Mouse (Mus musculus) lung, embryonic 14.5 days (tissue): ENCODE results near the gene Narfl. TPM values are rescaled to one million over a fixed set of nuclear protein-coding genes. Genes with fewer than 3 reads are reported as not detected.

Experiments
- ATAC-seq: fragments of 200-750 bp; cut with Nextera tagmentation; 2 replicates; pipeline ENCODE4 v1.8.0; 2017; ENCODE audit warnings: mild to moderate bottlenecking, moderate TSS enrichment, moderate library complexity; ENCODE audit not compliant: insufficient read depth
- DNase-seq: peaks from one replicate; pipeline ENCODE4 v3.0.0-alpha.2; 2015
- H3K27ac ChIP-seq: fragments of 300-500 bp; sonication (generic); 2 replicates; pipeline ENCODE4 v1.5.1; 2014; ENCODE audit warnings: low read depth, mild to moderate bottlenecking, moderate library complexity
- H3K27me3 ChIP-seq: fragments of 300-500 bp; sonication (generic); 2 replicates; pipeline ENCODE4 v1.6.1; 2014; ENCODE audit warnings: low read length, control low read depth; ENCODE audit not compliant: insufficient read depth
- H3K36me3 ChIP-seq: fragments of 300-500 bp; sonication (generic); 2 replicates; pipeline ENCODE4 v1.6.1; 2014; ENCODE audit warnings: control low read depth; ENCODE audit not compliant: insufficient read depth
- H3K4me1 ChIP-seq: fragments of 300-500 bp; sonication (generic); 2 replicates; pipeline ENCODE4 v1.6.1; 2014; ENCODE audit warnings: antibody characterized with exemption, control low read depth; ENCODE audit not compliant: insufficient read depth
- H3K4me2 ChIP-seq: fragments of 300-500 bp; sonication (generic); 2 replicates; pipeline ENCODE4 v1.6.1; 2014; ENCODE audit warnings: mild to moderate bottlenecking
- H3K4me3 ChIP-seq: fragments of 300-500 bp; sonication (generic); 2 replicates; pipeline ENCODE4 v1.5.1; 2014; ENCODE audit warnings: low read depth, low read length
- H3K9ac ChIP-seq: fragments of 300-500 bp; sonication (generic); 2 replicates; pipeline ENCODE4 v1.6.1; 2014
- H3K9me3 ChIP-seq: fragments of 300-500 bp; sonication (generic); 2 replicates; pipeline ENCODE4 v1.6.1; 2016; ENCODE audit warnings: low read depth, low read length, control low read depth
- CTCF ChIP-seq: IDR thresholded peaks from 2 replicates; pipeline ENCODE4 v1.5.1; 2016; ENCODE audit warnings: antibody characterized with exemption, low read depth
- WGBS: fragments of 180-500 bp; shearing (Covaris S2); extraction: QIAGEN DNeasy Blood & Tissue Kit; methylation state at CpG from one replicate; pipeline ENCODE4 v1.1.7; 2014; 5-methylcytosine and 5-hydroxymethylcytosine counted together
- polyA plus RNA-seq: library from polyadenylated mRNA; unstranded; fragments of >200 nt; fragmentation: Nextera tagmentation; extraction: Ambion mirVana; gene quantifications from 2 replicates; pipeline ENCODE4 v1.2.1, GENCODE M21; 2014

Gene Narfl
- polyA plus RNA-seq, 1 experiment from 2014 or later: 25.6 TPM

DNA sequence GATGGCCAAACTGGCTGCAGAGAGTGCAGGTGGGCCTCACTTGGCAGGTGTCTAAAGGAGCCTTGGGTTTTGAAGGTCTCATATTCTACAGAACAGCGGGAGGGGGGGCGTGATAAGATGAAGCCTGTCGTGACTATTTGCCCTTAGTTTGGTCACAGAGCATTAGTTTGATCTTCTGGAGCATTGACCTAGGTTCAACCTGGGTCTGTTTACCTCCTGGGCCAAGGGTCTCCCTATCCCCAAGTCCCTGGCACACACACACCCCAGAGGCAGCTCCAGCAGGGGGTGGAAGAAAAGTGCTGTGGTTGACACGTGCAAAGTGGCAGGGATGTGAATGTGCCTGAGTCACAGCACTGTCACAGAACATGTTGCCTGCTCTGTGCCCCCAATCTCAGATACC, 37.3 kb downstream of the Narfl start:
- WGBS: 66% methylated on average over 4 of the region's 4 CpGs
- H3K4me3 ChIP-seq: no peak overlapping the region
- ATAC-seq (no peak), DNase-seq (no peak)
- TF ChIP-seq CTCF: no peak
- no peak overlapping the region for H3K27ac ChIP-seq
- no peaks in the 10 kb centered on the region for H3K4me1 ChIP-seq
- H3K4me2 ChIP-seq: no peak overlapping the region
- H3K9me3 ChIP-seq: no peaks in the 10 kb centered on the region
- H3K27me3 ChIP-seq: peaks cover 44% of the 10 kb centered on the region
- H3K9ac ChIP-seq: no peak overlapping the region
- no peaks in the 10 kb centered on the region for H3K36me3 ChIP-seq

DNA sequence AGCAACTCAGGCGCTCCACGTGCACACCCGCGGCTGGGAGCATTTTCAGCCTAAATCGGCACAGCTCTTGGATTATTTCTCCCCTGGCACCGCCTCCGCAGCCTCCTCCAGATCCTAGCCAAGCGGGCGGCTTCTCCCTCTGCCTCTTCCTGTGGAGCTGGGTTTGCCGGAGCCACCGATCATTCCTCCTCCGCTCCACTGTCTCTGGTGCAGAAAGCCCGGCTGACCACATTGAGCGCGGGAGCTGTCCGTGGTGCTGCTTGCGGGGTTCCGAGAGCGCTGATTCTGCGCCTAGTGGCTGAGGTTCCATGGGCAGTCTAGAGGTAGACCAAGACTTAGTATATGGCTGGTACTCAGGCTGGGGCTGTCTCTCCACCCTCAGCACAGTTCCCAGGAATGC, 39.9 kb downstream of the Narfl start:
- 2% methylated on average over 20 of the region's 20 CpGs for WGBS
- Histone ChIP-seq H3K36me3 (no peaks in the 10 kb centered on the region), H3K4me2 (no peak overlapping the region), H3K9ac (no peak overlapping the region), H3K27ac (no peak overlapping the region), H3K9me3 (no peaks in the 10 kb centered on the region), H3K4me1 (no peaks in the 10 kb centered on the region), H3K4me3 (no peak overlapping the region), H3K27me3 (peaks cover 49% of the 10 kb centered on the region)
- TF ChIP-seq CTCF: peak; percentile 78
- ATAC-seq: peak; percentile 64
- peak; percentile 96 for DNase-seq

DNA sequence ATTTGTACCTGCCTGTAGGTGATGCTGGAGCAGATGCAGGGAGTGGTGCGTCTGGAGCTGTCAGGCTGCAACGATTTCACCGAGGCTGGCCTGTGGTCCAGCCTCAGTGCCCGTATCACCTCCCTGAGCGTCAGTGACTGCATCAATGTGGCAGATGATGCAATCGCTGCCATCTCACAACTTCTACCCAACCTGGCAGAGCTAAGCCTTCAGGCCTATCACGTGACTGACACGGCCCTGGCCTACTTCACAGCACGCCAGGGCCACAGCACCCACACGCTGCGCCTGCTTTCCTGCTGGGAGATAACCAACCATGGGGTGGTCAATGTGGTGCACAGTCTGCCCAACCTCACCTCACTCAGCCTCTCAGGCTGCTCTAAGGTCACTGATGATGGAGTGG, 44.1 kb downstream of the Narfl start:
- no peaks in the 10 kb centered on the region for H3K9me3 ChIP-seq
- TF ChIP-seq CTCF: no peak
- no peak overlapping the region for H3K4me3 ChIP-seq
- no peak for DNase-seq
- 73% methylated on average over 11 of the region's 11 CpGs for WGBS
- H3K9ac ChIP-seq: no peak overlapping the region
- no peak for ATAC-seq
- no peaks in the 10 kb centered on the region for H3K36me3 ChIP-seq
- no peak overlapping the region for H3K27ac ChIP-seq
- H3K4me1 ChIP-seq: no peaks in the 10 kb centered on the region
- no peak overlapping the region for H3K4me2 ChIP-seq
- H3K27me3 ChIP-seq: peaks cover 31% of the 10 kb centered on the region

DNA sequence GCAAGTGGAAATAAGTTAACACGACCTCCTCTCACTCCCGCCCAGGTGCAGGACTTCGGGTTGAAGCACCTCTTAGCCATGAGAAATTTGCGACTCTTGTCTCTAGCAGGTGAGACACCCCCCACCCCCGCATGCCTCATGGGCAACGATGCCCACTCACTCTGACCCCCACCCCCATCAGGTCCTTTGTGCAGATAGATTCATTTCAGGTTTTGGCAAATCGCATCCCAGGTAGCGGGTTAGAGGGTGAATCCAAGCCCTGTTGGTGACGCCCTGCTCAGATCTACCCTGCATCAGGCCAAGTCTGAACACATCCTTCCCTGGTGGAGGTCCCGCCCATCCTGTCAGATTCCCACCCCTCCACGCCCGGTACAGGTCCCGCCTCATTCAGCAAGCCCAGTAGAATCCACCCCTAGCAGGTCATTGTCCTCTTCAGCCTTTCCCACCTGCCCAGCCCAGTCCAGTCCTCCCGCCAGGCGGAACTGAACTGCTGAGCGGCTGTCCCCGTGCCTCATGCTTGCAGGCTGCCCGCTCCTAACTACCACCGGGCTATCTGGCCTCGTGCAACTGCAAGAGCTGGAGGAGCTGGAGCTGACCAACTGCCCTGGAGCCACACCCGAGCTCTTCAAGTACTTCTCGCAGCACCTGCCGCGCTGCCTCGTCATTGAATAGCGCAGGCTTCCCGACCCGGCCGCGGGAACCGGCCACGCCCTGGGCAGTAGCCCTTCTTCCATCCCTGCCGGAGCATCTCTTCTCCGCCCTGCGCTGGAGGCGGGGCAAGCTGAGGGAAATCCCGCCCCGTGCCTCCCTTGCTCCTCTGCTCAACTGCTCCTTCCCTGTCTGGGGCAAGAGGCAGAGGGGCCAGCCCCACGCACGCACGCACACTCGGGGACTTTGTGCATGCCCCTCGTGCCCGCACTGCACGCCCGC, 45.5 kb downstream of the Narfl start:
- 7% methylated on average over 46 of the region's 46 CpGs for WGBS
- no peak for ATAC-seq
- TF ChIP-seq CTCF: no peak
- DNase-seq: no peak
- no peak overlapping the region; the same call in 1 of the 2 replicates for H3K4me3 ChIP-seq
- H3K9ac ChIP-seq: peak overlapping the region; percentile 3; the same call in 1 of the 2 replicates
- H3K4me2 ChIP-seq: peak overlapping the region; percentile 27; the same call in 1 of the 2 replicates
- H3K4me1 ChIP-seq: peaks cover 4% of the 10 kb centered on the region
- no peaks in the 10 kb centered on the region for H3K9me3 ChIP-seq
- peaks cover 28% of the 10 kb centered on the region for H3K27me3 ChIP-seq
- no peaks in the 10 kb centered on the region for H3K36me3 ChIP-seq
- H3K27ac ChIP-seq: no peak overlapping the region

DNA sequence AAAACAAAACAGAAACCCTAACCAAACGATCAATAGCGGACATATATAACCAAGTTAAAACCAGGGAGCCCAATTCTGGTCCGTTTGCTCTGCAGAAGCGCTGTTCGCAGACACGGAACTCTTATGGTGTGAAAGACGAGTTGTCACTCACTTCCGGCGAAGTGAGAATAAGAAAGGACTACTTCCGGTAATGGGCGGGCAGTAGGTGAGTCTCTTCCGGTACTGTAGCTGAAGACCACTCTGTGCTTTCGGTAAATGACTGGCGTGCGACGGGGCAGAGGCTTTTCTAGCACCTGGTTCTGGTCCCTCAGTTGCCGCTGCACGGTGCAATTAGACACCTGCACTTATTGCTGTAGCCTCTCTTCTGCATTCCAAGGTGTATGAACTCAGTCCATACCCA, 49.9 kb downstream of the Narfl start, which contains the start of gene Wdr24:
Gene Wdr24 (plus strand): TSS at position 176 of the 400 bp plus-strand sequence.
- peaks cover 20% of the 10 kb centered on the region for H3K27me3 ChIP-seq
- peaks cover 16% of the 10 kb centered on the region for H3K4me1 ChIP-seq
- H3K4me2 ChIP-seq: peak within 1 kb of the TSS; percentile 98
- TF ChIP-seq CTCF: no peak
- DNase-seq (peak; percentile 96), ATAC-seq (peak; percentile 74)
- H3K36me3 ChIP-seq: peaks cover 30% of the 10 kb centered on the region
- peak within 1 kb of the TSS; percentile 67 for H3K4me3 ChIP-seq
- no peaks in the 10 kb centered on the region for H3K9me3 ChIP-seq
- peak within 1 kb of the TSS; percentile 63 for H3K27ac ChIP-seq
- H3K9ac ChIP-seq: peak within 1 kb of the TSS; percentile 74
- under 1% methylated on average over 18 of the region's 18 CpGs for WGBS

DNA sequence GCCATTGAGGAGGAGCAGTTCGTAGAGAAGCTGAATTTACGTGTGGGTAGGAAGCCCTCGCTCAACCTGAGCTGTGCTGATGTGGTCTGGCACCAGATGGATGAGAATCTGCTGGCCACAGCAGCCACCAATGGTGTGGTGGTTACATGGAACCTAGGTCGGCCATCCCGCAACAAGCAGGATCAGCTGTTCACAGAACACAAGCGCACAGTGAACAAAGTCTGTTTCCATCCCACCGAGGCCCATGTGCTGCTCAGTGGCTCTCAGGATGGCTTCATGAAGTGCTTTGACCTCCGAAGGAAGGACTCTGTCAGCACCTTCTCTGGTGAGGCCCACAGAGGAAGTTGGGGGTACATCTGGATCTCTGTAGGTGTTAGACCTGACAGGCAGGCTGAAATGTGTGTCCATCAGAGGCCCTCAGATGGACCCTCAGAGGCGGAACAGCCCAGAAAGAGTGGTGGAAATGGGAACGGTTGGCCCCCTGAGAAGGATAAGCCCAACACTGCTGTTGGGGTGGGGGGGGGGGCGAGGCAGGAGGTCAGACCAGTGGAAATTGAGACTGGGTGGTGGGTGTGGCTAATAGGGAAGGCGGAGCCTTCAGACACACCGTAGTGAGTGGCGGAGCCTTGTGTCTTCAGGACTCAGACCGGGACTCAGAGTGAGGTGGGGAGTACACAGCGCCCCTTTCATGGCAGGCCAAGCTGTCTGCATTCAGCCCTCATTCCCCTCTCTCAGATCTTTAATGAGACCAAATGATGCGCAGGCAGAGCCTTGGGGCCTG, 51.0 kb downstream of the Narfl start:
- Histone ChIP-seq H3K4me2 (peak overlapping the region; percentile 98), H3K4me3 (peak overlapping the region; percentile 67), H3K4me1 (peaks cover 18% of the 10 kb centered on the region), H3K9ac (peak overlapping the region; percentile 74), H3K9me3 (no peaks in the 10 kb centered on the region), H3K27me3 (peaks cover 9% of the 10 kb centered on the region), H3K36me3 (peaks cover 32% of the 10 kb centered on the region), H3K27ac (no peak overlapping the region)
- ATAC-seq: no peak
- 67% methylated on average over 17 of the region's 17 CpGs for WGBS
- no peak for DNase-seq
- TF ChIP-seq CTCF: no peak

DNA sequence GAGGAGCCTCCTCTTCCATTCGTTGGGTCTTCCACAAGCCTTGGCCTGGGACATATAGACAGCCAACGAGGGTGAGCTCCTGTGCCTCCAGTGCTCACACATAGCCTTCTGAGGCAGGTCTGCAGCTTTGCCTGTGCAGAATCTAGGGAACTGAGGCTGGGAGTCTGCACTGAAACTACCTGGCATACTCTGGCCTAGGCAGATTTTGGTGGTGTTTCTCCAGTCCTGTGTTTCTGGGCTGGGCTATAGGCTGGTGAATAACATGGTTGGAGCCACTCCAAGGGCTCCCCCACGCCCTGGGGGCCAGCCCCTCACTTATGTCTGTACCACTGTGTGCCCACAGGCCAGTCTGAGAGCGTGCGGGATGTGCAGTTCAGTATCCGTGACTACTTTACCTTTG, 51.7 kb downstream of the Narfl start:
- DNase-seq (no peak), ATAC-seq (no peak)
- Histone ChIP-seq H3K9me3 (no peaks in the 10 kb centered on the region), H3K4me3 (no peak overlapping the region), H3K4me1 (peaks cover 22% of the 10 kb centered on the region), H3K9ac (no peak overlapping the region), H3K27me3 (peaks cover 2% of the 10 kb centered on the region), H3K36me3 (peaks cover 39% of the 10 kb centered on the region), H3K27ac (no peak overlapping the region), H3K4me2 (peak overlapping the region; percentile 98; the same call in 1 of the 2 replicates)
- TF ChIP-seq CTCF: no peak
- WGBS: 80% methylated on average over 6 of the region's 6 CpGs
